Mouse (Mus musculus) lung, postnatal 10 days (tissue): ENCODE results near the gene Cntnap5a.
"Not testable (repeated sequence)": the region's sequence is repeated elsewhere in the genome, so short reads cannot be mapped to it uniquely, and the experiment has no call there.

Experiments used
- DNase-seq: peaks from one replicate; pipeline ENCODE4 v3.0.0; 2021

The Cntnap5a gene

GRCm38 (mm10) chr1:116107010-116107723 lies 422.6 kb downstream of the Cntnap5a start:
- DNase-seq = no peak

DNA sequence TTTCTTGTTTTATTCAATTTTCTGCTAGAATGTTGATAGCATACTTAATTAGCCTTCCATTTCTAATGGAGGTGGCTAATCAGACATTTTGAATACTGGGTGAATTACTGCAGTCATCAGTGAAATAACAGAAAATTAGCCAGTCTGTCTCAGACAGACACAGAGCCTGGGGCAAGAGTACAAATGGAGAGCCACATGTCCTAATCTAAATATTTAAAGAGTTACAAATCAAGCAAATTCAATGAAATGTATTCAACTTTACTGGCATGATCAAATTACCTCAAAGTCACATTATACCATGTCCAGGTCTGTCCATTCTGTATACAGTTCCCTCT lies 423.1 kb downstream of the Cntnap5a start:
- DNase-seq = no peak

GRCm38 (mm10) chr1:116108381-116108780 lies 423.8 kb downstream of the Cntnap5a start:
- no peak for DNase-seq

- DNase-seq = no peak
Measured at GRCm38 (mm10) chr1:116125767-116126166, 441.2 kb downstream of the Cntnap5a start.

DNA sequence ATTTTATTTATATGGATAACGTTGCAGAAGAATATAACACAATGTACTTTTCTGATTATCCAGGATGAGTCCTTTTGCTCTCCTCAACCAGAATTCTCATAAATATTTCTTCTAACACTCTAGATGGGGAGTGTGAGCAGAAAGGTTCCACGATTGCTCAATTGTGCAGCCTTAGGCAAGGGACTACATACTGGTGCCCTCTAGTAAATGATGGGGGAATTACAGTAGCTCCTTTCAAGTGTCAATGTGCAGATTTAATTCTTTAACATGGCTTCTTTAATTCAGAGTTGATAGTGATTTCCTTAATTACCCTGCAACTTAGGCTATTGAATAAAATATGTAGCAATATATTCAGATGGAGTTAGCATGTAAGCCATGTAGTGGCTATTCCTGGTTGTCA lies 442.5 kb downstream of the Cntnap5a start:
- DNase-seq = no peak

GRCm38 (mm10) chr1:116128450-116129246 lies 444.1 kb downstream of the Cntnap5a start:
- no peak for DNase-seq

DNA sequence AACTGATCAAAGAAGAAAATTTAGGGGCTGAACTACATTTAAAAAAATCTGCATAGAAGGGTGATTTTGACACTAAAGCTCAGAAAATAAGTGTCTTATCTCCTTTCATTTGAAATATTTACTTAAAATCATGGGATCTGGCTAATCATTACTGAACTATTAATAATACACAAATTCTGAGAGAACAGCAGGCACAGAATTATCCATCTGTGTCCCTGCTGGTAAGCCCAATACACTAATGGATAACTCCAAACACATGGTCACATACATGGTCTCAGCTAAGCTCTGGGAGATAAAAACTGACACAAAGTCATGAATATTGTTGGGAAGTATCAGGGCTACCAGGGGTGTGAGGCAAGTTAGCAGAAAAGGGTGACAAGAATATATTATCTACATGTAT lies 447.9 kb downstream of the Cntnap5a start:
- no peak for DNase-seq

GRCm38 (mm10) chr1:116149764-116150369 lies 465.3 kb downstream of the Cntnap5a start:
- DNase-seq = no peak

DNA sequence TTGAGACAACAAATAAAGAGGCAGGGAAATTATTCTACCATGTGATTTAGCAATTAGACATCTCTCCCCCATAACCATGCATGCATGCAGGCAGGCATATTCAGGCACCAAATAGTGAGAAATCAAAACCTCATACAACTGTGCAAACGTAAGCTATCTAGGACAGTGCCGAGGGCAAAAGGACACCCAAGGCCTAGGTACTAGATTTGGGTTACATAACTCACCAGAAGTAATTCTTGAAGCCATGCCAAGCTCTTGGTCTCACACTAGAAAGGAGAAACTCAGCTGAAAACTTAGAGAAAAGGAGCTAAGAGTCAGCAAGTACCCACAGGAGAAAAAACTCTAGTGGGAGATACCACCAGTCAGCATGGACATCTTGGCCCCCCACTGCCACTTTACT lies 499.9 kb downstream of the Cntnap5a start:
- DNase-seq = no peak

GRCm38 (mm10) chr1:116188142-116188541 lies 503.6 kb downstream of the Cntnap5a start:
- DNase-seq = not testable (repeated sequence)

GRCm38 (mm10) chr1:116192299-116192698 lies 507.7 kb downstream of the Cntnap5a start:
- no peak for DNase-seq

- DNase-seq = no peak
Measured at GRCm38 (mm10) chr1:116216883-116217282, 532.3 kb downstream of the Cntnap5a start.

DNA sequence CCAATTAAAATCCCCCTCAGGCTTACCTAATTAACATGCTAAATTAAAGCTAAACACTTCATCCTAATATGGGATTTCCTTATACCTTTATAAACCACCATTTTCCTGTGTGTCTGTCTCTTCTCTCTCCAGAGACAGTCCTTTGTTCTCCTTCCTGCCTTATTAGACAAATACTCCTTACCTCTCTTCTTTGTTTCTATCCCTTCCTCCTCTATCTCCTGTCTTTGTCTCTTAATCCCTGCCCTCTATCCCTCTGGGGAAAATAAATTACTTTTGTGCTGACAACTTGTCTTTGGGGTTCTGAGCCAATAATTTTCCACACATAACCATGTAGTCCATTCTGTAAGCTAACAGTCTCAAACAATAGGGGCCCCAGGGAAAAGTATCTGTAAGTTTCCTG lies 556.0 kb downstream of the Cntnap5a start:
- no peak for DNase-seq

DNA sequence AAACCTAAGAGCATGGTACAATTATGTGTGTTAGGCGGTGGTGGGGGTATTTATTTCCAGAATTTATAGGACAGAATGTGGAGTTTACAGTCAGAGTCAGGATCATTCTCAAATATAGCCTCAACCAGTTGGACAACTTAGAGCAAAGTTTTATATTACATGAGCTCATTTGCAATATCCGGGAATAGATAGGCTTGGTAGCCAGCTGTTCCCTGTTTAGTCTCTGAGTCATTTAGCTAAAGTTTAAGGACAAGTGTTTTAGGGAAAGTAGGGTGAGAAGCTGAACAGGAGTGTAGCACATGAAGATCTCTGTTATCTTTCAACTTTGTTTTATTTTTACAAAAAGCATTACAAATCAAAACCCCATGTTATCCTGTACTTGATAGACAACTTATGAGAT lies 559.3 kb downstream of the Cntnap5a start:
- no peak for DNase-seq

DNA sequence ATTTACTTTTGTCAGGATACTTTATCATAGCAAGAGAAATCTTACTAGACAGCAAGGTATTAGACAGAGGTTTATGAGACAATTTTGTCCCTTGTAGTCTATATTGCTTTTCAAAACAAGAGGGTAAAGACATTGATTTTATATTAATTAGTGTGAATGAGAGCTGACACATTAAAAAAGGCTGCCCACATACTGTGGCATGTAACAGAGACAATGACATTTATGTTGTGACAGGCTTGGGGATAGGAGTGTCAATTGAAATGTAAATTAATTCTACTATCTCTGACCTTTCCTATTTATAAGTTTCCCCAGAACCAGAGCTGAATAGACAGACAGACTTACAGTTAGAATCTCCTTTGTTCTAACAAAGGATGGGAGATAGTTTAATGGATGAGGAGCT lies 596.6 kb downstream of the Cntnap5a start:
- no peak for DNase-seq

- no peak for DNase-seq
Measured at GRCm38 (mm10) chr1:116283968-116284367, 599.4 kb downstream of the Cntnap5a start.

DNA sequence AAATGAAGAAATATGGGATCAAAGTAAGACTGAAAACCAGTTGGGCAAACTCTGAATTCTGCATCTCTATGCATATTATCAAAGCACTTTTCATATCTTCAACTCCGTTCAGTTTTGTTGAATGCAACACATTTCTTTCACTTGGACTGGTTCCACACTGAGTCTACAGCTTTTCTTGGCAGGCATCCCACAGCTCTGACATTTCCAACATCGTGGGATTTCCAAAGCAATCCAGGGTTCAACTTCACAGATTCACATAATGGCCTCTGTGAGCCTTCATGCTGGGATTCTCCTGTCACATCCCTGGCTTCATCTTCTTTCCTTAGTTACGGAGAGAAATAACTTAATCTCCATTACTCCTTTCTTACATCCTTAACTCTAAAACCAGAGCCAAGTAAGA lies 622.0 kb downstream of the Cntnap5a start:
- DNase-seq = no peak

DNA sequence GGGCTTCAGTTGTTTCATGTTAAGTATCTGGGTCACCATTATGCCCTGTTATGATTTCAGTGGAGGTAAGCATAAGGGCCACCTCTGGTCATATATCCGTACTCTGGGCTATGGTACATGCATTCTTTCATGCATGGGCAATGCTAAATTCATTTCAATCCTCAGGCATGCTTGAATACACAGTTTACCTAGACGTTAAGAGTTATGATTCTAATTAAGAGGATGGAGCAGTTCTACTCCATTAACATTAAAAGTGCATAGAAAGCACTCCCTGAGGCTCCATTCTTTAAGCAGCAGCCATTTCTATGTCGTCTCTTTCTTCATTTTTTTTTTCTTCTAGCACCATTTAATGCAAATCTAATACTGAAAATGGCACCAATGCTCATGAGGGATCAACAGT lies 627.0 kb downstream of the Cntnap5a start:
- no peak for DNase-seq

DNA sequence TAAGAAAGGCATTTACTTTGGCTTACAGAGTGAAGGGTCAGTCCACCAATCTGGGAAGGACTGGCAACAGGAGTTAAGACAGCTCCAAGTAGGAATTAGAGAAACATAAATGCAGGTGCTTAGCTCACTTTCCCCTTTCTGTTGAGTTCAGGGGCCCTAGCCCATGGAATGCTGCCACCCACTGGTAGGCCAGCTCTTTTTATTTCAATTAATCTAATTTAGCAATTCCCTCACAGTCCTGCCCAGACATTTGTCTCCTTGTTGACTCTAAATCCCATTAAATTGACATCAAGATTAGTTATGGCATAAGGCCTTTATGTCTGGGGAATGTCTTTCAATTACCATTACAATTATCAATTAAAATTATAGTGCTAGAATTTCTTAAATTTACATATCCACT lies 628.7 kb downstream of the Cntnap5a start:
- no peak for DNase-seq

DNA sequence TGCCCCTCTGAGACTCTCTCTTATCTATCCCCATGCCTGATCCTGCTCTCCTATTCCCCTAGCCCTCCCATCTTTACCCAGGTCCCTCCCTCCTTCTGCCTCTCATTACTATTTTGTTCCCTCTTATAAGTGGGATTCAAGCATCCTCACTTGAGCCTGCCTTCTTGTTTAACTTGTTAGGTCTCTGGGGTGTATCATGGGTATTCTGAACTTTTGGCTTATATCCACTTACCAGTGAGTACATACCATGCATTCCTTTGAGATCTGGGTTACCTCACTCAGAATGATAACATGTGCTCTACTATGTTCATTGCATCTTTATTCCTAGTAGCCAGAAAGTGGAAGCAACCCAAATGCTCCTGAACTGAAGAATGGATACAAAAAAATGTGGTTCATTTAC lies 639.9 kb downstream of the Cntnap5a start:
- no peak for DNase-seq

GRCm38 (mm10) chr1:116353669-116354068 lies 669.1 kb downstream of the Cntnap5a start:
- DNase-seq = no peak

- no peak for DNase-seq
Measured at GRCm38 (mm10) chr1:116365606-116366005, 681.0 kb downstream of the Cntnap5a start.

- DNase-seq = no peak
Measured at GRCm38 (mm10) chr1:116366171-116366570, 681.6 kb downstream of the Cntnap5a start.

DNA sequence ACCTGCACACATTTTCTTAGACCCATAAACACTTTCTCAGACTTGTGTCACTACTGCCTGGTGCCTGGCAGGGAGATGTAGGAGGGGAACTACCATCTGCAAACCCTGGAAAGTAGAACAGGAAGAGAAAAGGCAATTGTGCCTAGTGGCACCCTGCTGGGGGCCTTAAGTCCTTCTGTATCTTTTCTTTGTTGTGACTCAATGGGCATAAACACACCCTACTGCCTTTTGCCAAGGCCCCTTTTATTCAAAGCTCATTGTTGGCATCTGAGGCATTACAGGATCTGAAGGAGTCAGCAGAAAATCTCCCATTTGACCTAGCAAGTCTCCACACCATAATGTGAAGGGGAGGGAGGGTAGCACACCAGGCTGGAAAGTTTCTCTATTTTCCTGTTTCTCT lies 682.2 kb downstream of the Cntnap5a start:
- no peak for DNase-seq
